Mouse (Mus musculus) erythroid progenitor cell, adult 5-6 weeks (primary cell): ENCODE measurements around the gene Adad1. TPM values are rescaled to one million over a fixed set of nuclear protein-coding genes. Genes with fewer than 3 reads are reported as not detected.

ENCODE experiments used
- ATAC-seq: replicated peaks from 2 replicates; pipeline ENCODE4 v1.8.0; 2016; ENCODE audit warnings: moderate number of reproducible peaks, mild to moderate bottlenecking, moderate TSS enrichment, inconsistent platforms; ENCODE audit not compliant: poor library complexity, low FRiP score, severe bottlenecking
- total RNA-seq, 2 experiments: library from RNA; stranded (forward) in 1 of 2; stranded (reverse) in 1 of 2; fragments of 150-400 nt in 1 of 2; fragments of 186-747, 209-891 nt in 1 of 2; gene quantifications; 2 replicates each; pipeline versions ENCODE4 v1.2.3 to v1.2.4; 2015 to 2017; ENCODE audit warnings: low replicate concordance in 2 of 2

Gene Adad1
- total RNA-seq, 2 experiments from 2014 or later: not detected

DNA sequence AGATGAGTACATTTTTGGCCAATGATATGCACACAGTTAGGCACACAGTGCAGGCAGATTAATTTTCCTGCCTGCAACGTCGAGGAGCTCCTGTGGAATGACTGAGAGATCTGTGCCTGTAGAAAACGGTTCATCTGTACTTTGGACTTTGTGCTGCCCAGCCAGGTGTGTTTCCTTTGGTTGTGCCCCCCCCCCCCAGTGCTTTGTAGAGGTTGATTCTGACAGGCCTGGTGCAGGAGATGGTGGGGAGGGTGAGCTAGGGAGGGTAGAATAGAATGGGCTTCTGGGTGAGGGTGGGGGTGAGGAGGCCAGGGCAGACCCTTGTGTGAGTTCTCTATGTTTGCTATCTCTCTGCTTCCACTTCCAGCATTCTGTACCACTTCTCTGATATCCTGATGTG is 94.9 kb downstream of the Adad1 start:
- no peak for ATAC-seq

DNA sequence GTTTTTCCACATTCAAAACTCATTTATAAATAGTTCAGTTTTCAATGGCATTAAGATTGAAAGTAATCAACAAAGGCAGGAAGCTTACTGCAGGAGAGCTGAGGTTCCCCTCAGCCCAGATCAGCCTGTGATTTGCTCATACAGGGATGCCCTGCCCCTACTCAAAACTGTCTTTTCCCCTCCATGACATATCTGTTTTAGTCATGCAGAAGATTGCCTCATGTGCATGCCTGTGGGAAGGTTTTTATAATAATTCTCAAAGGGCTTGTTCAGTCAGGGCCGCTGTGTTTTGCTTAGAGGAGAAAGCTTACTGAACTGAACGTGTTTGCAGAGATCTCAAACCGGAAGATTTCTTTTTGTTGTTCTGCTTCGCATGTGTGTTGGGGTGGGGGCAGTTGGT is 97.8 kb downstream of the Adad1 start:
- no peak for ATAC-seq

DNA sequence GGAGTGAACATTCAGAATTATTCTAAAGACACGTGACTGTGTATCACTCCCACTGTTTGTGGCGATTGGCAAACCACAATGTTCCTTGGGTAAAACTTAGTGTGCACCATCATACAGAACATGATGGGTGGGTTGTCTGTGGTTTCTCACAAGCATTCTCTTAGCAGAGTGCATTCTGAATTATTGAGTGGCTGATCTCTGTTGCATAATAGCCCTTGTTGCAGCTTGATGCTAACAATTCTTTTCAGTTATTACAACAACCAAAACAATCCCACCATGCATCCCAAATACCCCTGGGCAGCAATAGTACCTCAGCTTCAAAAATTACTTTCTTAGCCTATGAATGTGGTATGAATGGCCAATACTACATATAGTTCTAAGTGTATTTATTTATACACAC is 106.0 kb downstream of the Adad1 start:
- no peak for ATAC-seq

Other genes starting within 250 kb of the Adad1 start
- gene 4932438A13Rik, start 200.4 kb upstream of the Adad1 start, total RNA-seq (2015; ENCODE audit: low replicate concordance): 85.8 and 156 TPM in 2 replicates
- gene 4932438A13Rik, start 200.4 kb upstream of the Adad1 start, total RNA-seq (2017; ENCODE audit: low replicate concordance): 68.2 and 75.4 TPM in 2 replicates
- gene Il2, start 62.4 kb downstream of the Adad1 start, total RNA-seq (2015; ENCODE audit: low replicate concordance): 1.3 TPM in 1 of 2 replicates, not detected in the other
- gene Il2, start 62.4 kb downstream of the Adad1 start, total RNA-seq (2017; ENCODE audit: low replicate concordance): not detected in 2 replicates
- gene Il21, start 169.1 kb downstream of the Adad1 start, total RNA-seq (2015; ENCODE audit: low replicate concordance): not detected in 2 replicates
- not detected in 2 replicates for gene Il21, start 169.1 kb downstream of the Adad1 start, total RNA-seq (2017; ENCODE audit: low replicate concordance)
- 0.72 TPM in 1 of 2 replicates, not detected in the other for gene Bbs12, start 249.0 kb downstream of the Adad1 start, total RNA-seq (2015; ENCODE audit: low replicate concordance)
- gene Bbs12, start 249.0 kb downstream of the Adad1 start, total RNA-seq (2017; ENCODE audit: low replicate concordance): 0.83 and 2.6 TPM in 2 replicates
- 1.8 and 12.6 TPM in 2 replicates for gene Cetn4, start 249.2 kb downstream of the Adad1 start, total RNA-seq (2015; ENCODE audit: low replicate concordance)
- 2.1 and 16.5 TPM in 2 replicates for gene Cetn4, start 249.2 kb downstream of the Adad1 start, total RNA-seq (2017; ENCODE audit: low replicate concordance)